Mouse (Mus musculus): ENCODE measurements around the gene Tpst2. TPM values are rescaled to one million over a fixed set of nuclear protein-coding genes. Genes with fewer than 3 reads are reported as not detected.

Gene Tpst2
- total and polyA plus RNA-seq, 3 experiments = 36.9 to 43.6 (median 38.3) TPM

GRCm38 (mm10) chr5:112294696-112295095 is 18.2 kb downstream of the Tpst2 start:
- H3K27me3 ChIP-seq (ENCODE audit: control insufficient read depth, insufficient read depth, low read length) = no peaks in the 10 kb centered on the region
- 52% methylated on average over 4 of the region's 4 CpGs for WGBS
- no peak for DNase-seq
- no peak overlapping the region for H3K27ac ChIP-seq
- intact Hi-C loops (cut with DNase I) = no loop called here
- no peaks in the 10 kb centered on the region for H3K36me3 ChIP-seq (ENCODE audit: control insufficient read depth, insufficient read depth, low read length)
- H3K79me2 ChIP-seq (replicated peaks; ENCODE audit: control insufficient read depth, insufficient read depth, low read length) = peaks cover 28% of the 10 kb centered on the region
- peaks cover 68% of the 10 kb centered on the region for H3K4me1 ChIP-seq (ENCODE audit: control insufficient read depth, insufficient read depth, low read length)
- H3K9ac ChIP-seq (ENCODE audit: low read depth, low read length) = no peak overlapping the region
- H3K4me3 ChIP-seq = no peak overlapping the region
- TF ChIP-seq POLR2A (IDR thresholded peaks at IDR 0.05; ENCODE audit: insufficient read depth, low read depth, low read length) (no peak), CTCF (IDR thresholded peaks at IDR 0.05) (no peak), EP300 (IDR thresholded peaks at IDR 0.05; ENCODE audit: insufficient read depth, low read depth, low read length) (no peak)

DNA sequence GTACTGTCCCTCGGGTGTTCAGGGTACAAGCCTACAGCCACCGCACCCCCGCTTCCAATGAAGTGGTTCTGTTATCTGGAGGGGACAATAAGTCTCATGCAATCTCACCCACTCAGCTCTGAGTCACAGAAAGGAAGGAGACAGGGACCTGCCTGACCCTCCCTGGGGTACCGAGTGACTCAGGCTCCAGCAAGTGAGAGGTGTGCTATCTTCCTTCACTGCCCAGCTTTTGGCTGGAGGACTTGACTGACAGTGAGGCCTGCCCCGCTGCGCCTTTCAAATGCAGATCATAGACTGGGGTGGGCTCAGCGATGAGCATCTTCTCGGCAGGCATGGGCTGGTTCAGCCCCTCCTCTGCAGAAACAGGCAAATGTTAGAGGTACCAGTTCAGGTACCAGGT is 18.7 kb downstream of the Tpst2 start:
- no peaks in the 10 kb centered on the region for H3K36me3 ChIP-seq (ENCODE audit: control insufficient read depth, insufficient read depth, low read length)
- peaks cover 27% of the 10 kb centered on the region for H3K79me2 ChIP-seq (replicated peaks; ENCODE audit: control insufficient read depth, insufficient read depth, low read length)
- no peak for DNase-seq
- H3K4me3 ChIP-seq = no peak overlapping the region
- TF ChIP-seq POLR2A (IDR thresholded peaks at IDR 0.05; ENCODE audit: insufficient read depth, low read depth, low read length) (no peak), EP300 (IDR thresholded peaks at IDR 0.05; ENCODE audit: insufficient read depth, low read depth, low read length) (no peak), CTCF (IDR thresholded peaks at IDR 0.05) (no peak)
- intact Hi-C loops (cut with DNase I) = no loop called here
- H3K4me1 ChIP-seq (ENCODE audit: control insufficient read depth, insufficient read depth, low read length) = peaks cover 69% of the 10 kb centered on the region
- WGBS = 46% methylated on average over 8 of the region's 8 CpGs
- H3K9ac ChIP-seq (ENCODE audit: low read depth, low read length) = no peak overlapping the region
- H3K27ac ChIP-seq = peak overlapping the region; percentile 41; the same call in 1 of the 2 replicates
- H3K27me3 ChIP-seq (ENCODE audit: control insufficient read depth, insufficient read depth, low read length) = no peaks in the 10 kb centered on the region

GRCm38 (mm10) chr5:112295564-112295963 is 19.1 kb downstream of the Tpst2 start:
- Histone ChIP-seq H3K4me3 (no peak overlapping the region), H3K9ac (ENCODE audit: low read depth, low read length) (no peak overlapping the region), H3K27me3 (ENCODE audit: control insufficient read depth, insufficient read depth, low read length) (no peaks in the 10 kb centered on the region), H3K4me1 (ENCODE audit: control insufficient read depth, insufficient read depth, low read length) (peaks cover 69% of the 10 kb centered on the region), H3K79me2 (replicated peaks; ENCODE audit: control insufficient read depth, insufficient read depth, low read length) (peaks cover 27% of the 10 kb centered on the region), H3K36me3 (ENCODE audit: control insufficient read depth, insufficient read depth, low read length) (no peaks in the 10 kb centered on the region), H3K27ac (peak overlapping the region; percentile 41)
- 51% methylated on average over 8 of the region's 8 CpGs for WGBS
- intact Hi-C loops (cut with DNase I) = no loop called here
- TF ChIP-seq POLR2A (IDR thresholded peaks at IDR 0.05; ENCODE audit: insufficient read depth, low read depth, low read length) = no peak
- TF ChIP-seq EP300 (IDR thresholded peaks at IDR 0.05; ENCODE audit: insufficient read depth, low read depth, low read length) = no peak
- TF ChIP-seq CTCF (IDR thresholded peaks at IDR 0.05) = no peak
- DNase-seq = no peak

- Histone ChIP-seq H3K4me3 (no peak overlapping the region), H3K27me3 (ENCODE audit: control insufficient read depth, insufficient read depth, low read length) (no peaks in the 10 kb centered on the region), H3K9ac (ENCODE audit: low read depth, low read length) (no peak overlapping the region), H3K27ac (peak overlapping the region; percentile 34), H3K79me2 (replicated peaks; ENCODE audit: control insufficient read depth, insufficient read depth, low read length) (peaks cover 26% of the 10 kb centered on the region), H3K36me3 (ENCODE audit: control insufficient read depth, insufficient read depth, low read length) (no peaks in the 10 kb centered on the region), H3K4me1 (ENCODE audit: control insufficient read depth, insufficient read depth, low read length) (peaks cover 69% of the 10 kb centered on the region)
- WGBS = 39% methylated on average over 6 of the region's 6 CpGs
- intact Hi-C loops (cut with DNase I) = no loop called here
- peak in 1 of 2 experiments; percentile 43 for DNase-seq
- TF ChIP-seq POLR2A (IDR thresholded peaks at IDR 0.05; ENCODE audit: insufficient read depth, low read depth, low read length) = no peak
- no peak for TF ChIP-seq CTCF (IDR thresholded peaks at IDR 0.05)
Measured at GRCm38 (mm10) chr5:112296404-112297181, 20.1 kb downstream of the Tpst2 start.

- Histone ChIP-seq H3K4me1 (ENCODE audit: control insufficient read depth, insufficient read depth, low read length) (peaks cover 64% of the 10 kb centered on the region), H3K27ac (peak overlapping the region; percentile 34)
- TF ChIP-seq POLR2A (IDR thresholded peaks at IDR 0.05; ENCODE audit: insufficient read depth, low read depth, low read length) (no peak), CTCF (IDR thresholded peaks at IDR 0.05) (no peak), EP300 (IDR thresholded peaks at IDR 0.05; ENCODE audit: insufficient read depth, low read depth, low read length) (no peak)
Measured at GRCm38 (mm10) chr5:112297257-112297656, 20.8 kb downstream of the Tpst2 start.

DNA sequence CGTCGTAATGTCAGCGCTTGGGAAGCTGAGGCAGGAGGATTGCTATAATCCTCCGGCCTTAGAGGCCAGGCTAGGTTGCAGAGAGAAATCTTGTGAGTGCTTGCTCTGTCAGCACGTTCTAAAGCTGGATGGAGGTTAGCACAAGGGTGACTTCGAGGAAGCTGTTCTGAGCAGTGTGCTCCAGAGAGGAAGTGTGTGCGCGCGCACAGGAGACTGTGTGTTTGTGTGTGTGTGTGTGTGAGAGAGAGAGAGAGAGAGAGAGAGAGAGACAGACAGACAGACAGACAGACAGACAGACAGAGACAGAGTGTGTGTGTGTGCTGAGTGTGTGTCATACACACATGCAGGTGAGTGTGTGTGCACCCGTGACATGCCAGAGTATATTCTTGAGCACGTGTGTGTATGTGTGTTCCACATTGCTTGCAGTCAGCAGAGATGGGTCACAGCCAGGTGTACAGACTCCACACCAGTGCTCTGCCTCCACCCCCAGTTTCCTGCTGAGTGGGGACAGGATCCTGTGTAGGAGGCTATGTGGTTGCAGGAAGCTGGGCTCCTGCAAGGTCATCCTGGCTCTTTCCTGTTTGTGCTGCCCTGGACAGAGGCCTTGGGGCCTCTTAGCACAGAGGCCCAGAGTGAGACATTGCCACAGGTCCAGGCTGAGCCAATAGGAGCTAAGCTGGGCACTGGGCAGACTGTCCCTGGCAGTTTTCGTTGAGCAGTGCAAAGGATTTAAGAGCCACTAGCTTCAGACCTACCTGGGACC is 21.9 kb downstream of the Tpst2 start:
- Histone ChIP-seq H3K36me3 (ENCODE audit: control insufficient read depth, insufficient read depth, low read length) (no peaks in the 10 kb centered on the region), H3K27ac (peak overlapping the region; percentile 84), H3K4me3 (no peak overlapping the region), H3K4me1 (ENCODE audit: control insufficient read depth, insufficient read depth, low read length) (peaks cover 56% of the 10 kb centered on the region), H3K79me2 (replicated peaks; ENCODE audit: control insufficient read depth, insufficient read depth, low read length) (peaks cover 22% of the 10 kb centered on the region), H3K27me3 (ENCODE audit: control insufficient read depth, insufficient read depth, low read length) (no peaks in the 10 kb centered on the region), H3K9ac (ENCODE audit: low read depth, low read length) (peak overlapping the region; percentile 2; the same call in 1 of the 2 replicates)
- TF ChIP-seq POLR2A (IDR thresholded peaks at IDR 0.05; ENCODE audit: insufficient read depth, low read depth, low read length) (no peak), EP300 (IDR thresholded peaks at IDR 0.05; ENCODE audit: insufficient read depth, low read depth, low read length) (peak; percentile 86)
- WGBS = 46% methylated on average over 12 of the region's 12 CpGs
- DNase-seq = peak; percentile 65 to 78
- intact Hi-C loops (cut with DNase I) = no loop called here

More at GRCm38 (mm10) chr5:112297257-112297656, 20.8 kb downstream of the Tpst2 start:
- H3K36me3 ChIP-seq (ENCODE audit: control insufficient read depth, insufficient read depth, low read length) = no peaks in the 10 kb centered on the region
- H3K79me2 ChIP-seq (replicated peaks; ENCODE audit: control insufficient read depth, insufficient read depth, low read length) = peaks cover 23% of the 10 kb centered on the region
- no peaks in the 10 kb centered on the region for H3K27me3 ChIP-seq (ENCODE audit: control insufficient read depth, insufficient read depth, low read length)
- DNase-seq = no peak
- WGBS = 38% methylated on average over 2 of the region's 2 CpGs
- no peak overlapping the region for H3K4me3 ChIP-seq
- intact Hi-C loops (cut with DNase I) = no loop called here
- H3K9ac ChIP-seq (ENCODE audit: low read depth, low read length) = no peak overlapping the region
